Mouse (Mus musculus): Measurements from ENCODE around the gene Sun1.

DNA sequence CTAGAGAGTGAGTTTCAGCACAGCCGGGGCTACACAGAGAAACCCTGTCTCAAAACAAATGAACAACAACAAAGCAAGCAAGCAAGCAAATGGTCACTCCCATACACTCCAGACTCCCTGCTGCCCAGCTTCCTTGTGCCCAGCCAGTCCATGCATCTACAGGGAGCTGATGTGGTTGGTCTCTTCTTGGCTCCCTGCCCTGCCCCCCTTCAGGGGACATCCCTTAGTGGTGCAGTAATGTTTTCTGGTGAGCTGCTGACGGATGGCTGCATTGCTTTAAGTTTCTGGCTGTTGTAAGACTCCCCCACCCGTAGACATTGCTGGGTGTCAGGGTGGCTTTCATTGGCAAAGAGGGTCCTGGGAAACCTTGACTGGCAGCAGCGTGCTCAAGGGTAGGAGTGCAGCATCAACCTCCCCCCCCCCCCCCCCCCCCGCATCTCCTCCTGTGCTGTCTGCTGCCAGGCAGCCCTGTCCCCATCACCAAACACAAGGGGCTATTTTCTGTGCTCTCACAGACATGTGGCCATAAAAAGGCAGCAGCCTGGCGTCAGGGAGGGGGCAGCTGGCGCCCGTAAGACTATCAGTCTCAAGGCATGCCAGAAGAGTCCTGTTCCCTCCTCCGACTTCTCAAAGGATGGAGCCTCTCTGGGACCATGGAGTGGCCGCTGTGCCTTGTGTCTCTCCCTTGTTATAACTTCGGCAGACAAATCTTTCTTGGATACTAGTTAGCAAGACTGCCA lies 81.1 kb downstream of the Sun1 start:
- TF ChIP-seq POLR2A (IDR thresholded peaks at IDR 0.05; ENCODE audit: low read depth, low read length) (no peak), CTCF (IDR thresholded peaks at IDR 0.05; ENCODE audit: extremely low read depth, insufficient read depth, insufficient read length, insufficient replicate concordance) (no peak)
